Mouse (Mus musculus) megakaryocyte, embryonic 14.5 days (primary cell): ENCODE data around the gene Tmprss7.

ENCODE experiments used
- FLI1 ChIP-seq: IDR thresholded peaks from 2 replicates; pipeline ENCODE4 v1.6.1; 2012; ENCODE audit warnings: low read length, inconsistent platforms, mixed read lengths
- GATA1 ChIP-seq: IDR thresholded peaks from 3 replicates; pipeline ENCODE4 v1.6.1; 2012; ENCODE audit warnings: mixed read lengths, low read length, inconsistent platforms, borderline replicate concordance

GRCm38 (mm10) chr16:45609300-45609699 is 84.2 kb downstream of the Tmprss7 start:
- TF ChIP-seq GATA1: no peak
- TF ChIP-seq FLI1: no peak
